Mouse (Mus musculus) embryonic fibroblast, embryonic 13.5 days (primary cell): ENCODE measurements at regions not wholly inside any gene's neighbourhood (a gene's known extent, or its start where the extent isn't known, plus 50 kb on each side); places are given as distances from the start of the nearest gene placed in this dataset.

Source experiments
- H3K27ac ChIP-seq: 2 replicates; pipeline ENCODE4 v1.5.1; 2012; ENCODE audit warnings: low read length, control low read depth, inconsistent platforms; ENCODE audit not compliant: insufficient read depth
- H3K4me1 ChIP-seq: 2 replicates; pipeline ENCODE4 v1.6.1; 2011; ENCODE audit warnings: low read length; ENCODE audit not compliant: control insufficient read depth, insufficient read depth
- H3K4me3 ChIP-seq: 2 replicates; pipeline ENCODE4 v1.5.1; 2011; ENCODE audit warnings: mild to moderate bottlenecking, control low read depth, low read length; ENCODE audit not compliant: insufficient read depth
- CTCF ChIP-seq: IDR thresholded peaks from 2 replicates; pipeline ENCODE4 v1.5.1; 2011; ENCODE audit warnings: mild to moderate bottlenecking, control low read depth, low read length, moderate library complexity, borderline replicate concordance; ENCODE audit not compliant: insufficient read depth
- POLR2A ChIP-seq: IDR thresholded peaks from 2 replicates; pipeline ENCODE4 v1.6.1; 2011; ENCODE audit warnings: low read depth, mild to moderate bottlenecking, control low read depth, low read length, moderate library complexity

DNA sequence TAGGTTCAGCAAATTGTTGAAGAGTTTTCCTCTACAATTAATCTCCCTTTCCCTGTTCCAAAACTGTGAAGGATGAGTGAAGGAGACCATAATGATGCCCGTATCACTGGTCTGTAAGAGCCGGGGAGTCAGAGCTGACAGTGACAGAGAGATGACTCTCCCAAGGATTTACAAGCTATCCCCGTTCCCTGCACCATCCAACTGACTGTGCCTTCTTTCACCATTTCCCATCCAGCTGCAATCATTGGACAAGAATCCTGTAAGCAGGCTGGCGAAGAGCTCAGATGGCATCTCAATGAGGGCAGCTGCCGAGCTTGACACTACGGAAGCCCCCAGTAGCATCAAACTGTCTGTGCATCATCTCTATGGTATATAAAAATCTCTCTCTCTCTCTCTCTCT lies 133.1 kb downstream of the Irs2 start:
- TF ChIP-seq POLR2A, result no peak
- no peak for TF ChIP-seq CTCF
- Histone ChIP-seq H3K4me1 (no peaks in the 10 kb centered on the region; the same call in 1 of the 2 replicates), H3K4me3 (no peak overlapping the region), H3K27ac (no peak overlapping the region)

GRCm38 (mm10) chr8:10871451-10871850 lies 136.8 kb downstream of the Irs2 start:
- Histone ChIP-seq H3K4me3 (no peak overlapping the region), H3K27ac (0 out of 2 replicates have a peak overlapping the region, but pooled peaks have one; percentile 5), H3K4me1 (no peaks in the 10 kb centered on the region; the same call in none of the 2 replicates)
- TF ChIP-seq POLR2A (no peak), CTCF (no peak)

GRCm38 (mm10) chr8:10870423-10871055 lies 137.7 kb downstream of the Irs2 start:
- no peak overlapping the region for H3K27ac ChIP-seq
- no peak for TF ChIP-seq POLR2A
- TF ChIP-seq CTCF, result no peak
- H3K4me3 ChIP-seq, result no peak overlapping the region
- H3K4me1 ChIP-seq, result peaks cover 5% of the 10 kb centered on the region

DNA sequence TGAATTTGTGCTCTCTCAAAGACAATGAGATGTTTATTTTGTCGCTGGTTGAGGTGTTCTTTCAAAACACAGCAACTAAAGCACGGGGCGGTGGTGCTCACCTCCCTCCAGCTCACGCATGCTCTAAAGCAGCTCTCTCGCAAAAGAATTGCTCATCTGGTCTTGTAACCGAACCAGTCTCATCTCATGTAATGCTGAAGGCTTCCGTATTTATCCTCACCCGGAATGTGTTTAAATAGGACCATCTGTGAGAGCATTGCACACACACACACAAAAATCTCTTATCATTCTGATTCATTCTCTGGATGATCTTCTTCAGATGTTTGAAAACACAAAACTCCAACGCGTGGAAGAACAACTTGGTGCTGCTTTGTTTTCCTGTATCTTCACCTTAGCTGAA lies 138.4 kb downstream of the Irs2 start:
- no peak overlapping the region for H3K4me3 ChIP-seq
- no peak for TF ChIP-seq POLR2A
- no peak for TF ChIP-seq CTCF
- H3K27ac ChIP-seq, result no peak overlapping the region
- peaks cover 12% of the 10 kb centered on the region for H3K4me1 ChIP-seq

DNA sequence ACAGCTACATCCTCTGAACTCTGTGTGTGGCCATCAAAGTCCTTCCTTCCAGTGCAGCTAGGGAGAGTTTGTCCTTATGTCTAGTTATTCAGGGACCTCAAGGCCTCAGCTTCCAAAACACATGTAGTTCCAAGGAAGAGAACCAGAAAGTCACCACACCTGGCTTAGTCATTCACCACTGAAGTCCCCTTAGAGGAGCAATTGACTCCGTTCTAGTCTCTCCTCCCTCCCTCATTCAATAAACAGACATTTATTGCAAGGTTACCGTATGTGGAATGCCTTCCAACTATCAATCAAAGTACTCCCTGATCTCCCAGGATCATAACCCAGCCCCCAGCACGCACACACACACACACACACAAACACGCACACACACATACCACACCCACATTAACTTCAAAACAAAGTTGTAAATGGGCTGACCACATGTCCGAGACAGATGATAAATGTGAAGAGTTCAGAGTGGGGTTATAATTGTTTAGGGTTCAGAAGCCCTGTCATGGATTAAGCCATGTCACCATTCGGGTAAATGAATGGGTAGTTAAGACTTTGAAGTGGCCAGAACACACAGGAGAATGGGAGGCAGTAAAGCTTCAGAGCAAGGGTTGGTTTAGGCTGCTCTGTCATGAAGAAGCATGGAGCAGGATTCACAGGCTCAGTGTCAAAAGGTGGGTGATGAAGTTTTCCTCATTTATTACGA lies 141.4 kb downstream of the Irs2 start:
- no peak for TF ChIP-seq CTCF
- TF ChIP-seq POLR2A, result no peak
- no peak overlapping the region for H3K27ac ChIP-seq
- H3K4me3 ChIP-seq, result no peak overlapping the region
- peaks cover 12% of the 10 kb centered on the region for H3K4me1 ChIP-seq

- Histone ChIP-seq H3K4me1 (peaks cover 12% of the 10 kb centered on the region), H3K27ac (peak overlapping the region; percentile 63), H3K4me3 (no peak overlapping the region)
- TF ChIP-seq POLR2A (no peak), CTCF (no peak)
Measured at GRCm38 (mm10) chr8:10865941-10866513, 142.2 kb downstream of the Irs2 start.

DNA sequence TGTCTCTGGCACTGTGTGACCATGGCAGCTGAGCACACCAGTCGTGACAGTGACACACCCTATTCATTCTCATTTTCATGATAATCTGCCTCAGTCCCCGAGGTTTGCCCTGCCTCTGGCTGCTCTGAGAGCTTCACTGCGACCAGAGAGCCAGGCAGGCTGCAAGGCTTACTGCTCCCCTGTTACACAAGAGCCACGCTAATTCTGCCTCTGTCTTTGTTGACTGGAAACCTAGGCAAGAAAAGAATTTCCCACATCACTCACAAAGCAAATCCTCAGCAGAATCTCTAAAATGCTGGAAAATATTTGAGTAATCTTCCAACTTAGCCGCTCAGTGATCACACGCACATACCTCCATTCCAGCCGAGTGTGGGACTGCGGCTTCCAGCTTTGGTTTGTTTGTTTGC lies 142.8 kb downstream of the Irs2 start:
- Histone ChIP-seq H3K27ac (peak overlapping the region; percentile 81), H3K4me3 (no peak overlapping the region), H3K4me1 (peaks cover 12% of the 10 kb centered on the region)
- TF ChIP-seq CTCF (no peak), POLR2A (no peak)

- H3K4me1 ChIP-seq, result peaks cover 12% of the 10 kb centered on the region
- no peak for TF ChIP-seq CTCF
- TF ChIP-seq POLR2A, result no peak
Measured at GRCm38 (mm10) chr8:10862442-10862841, 145.8 kb downstream of the Irs2 start.

GRCm38 (mm10) chr8:10860810-10861209 lies 147.4 kb downstream of the Irs2 start:
- Histone ChIP-seq H3K4me3 (no peak overlapping the region), H3K27ac (no peak overlapping the region), H3K4me1 (peaks cover 8% of the 10 kb centered on the region)
- TF ChIP-seq POLR2A (no peak), CTCF (no peak)

More at GRCm38 (mm10) chr8:10862442-10862841, 145.8 kb downstream of the Irs2 start:
- no peak overlapping the region for H3K4me3 ChIP-seq
- H3K27ac ChIP-seq, result no peak overlapping the region

GRCm38 (mm10) chr8:10857874-10858273 lies 150.4 kb downstream of the Irs2 start:
- TF ChIP-seq CTCF (no peak), POLR2A (no peak)
- Histone ChIP-seq H3K4me1 (no peaks in the 10 kb centered on the region), H3K4me3 (no peak overlapping the region), H3K27ac (no peak overlapping the region)
